7 mouse cellular contexts compared by ENCODE assay signal in the genomic region with DNA sequence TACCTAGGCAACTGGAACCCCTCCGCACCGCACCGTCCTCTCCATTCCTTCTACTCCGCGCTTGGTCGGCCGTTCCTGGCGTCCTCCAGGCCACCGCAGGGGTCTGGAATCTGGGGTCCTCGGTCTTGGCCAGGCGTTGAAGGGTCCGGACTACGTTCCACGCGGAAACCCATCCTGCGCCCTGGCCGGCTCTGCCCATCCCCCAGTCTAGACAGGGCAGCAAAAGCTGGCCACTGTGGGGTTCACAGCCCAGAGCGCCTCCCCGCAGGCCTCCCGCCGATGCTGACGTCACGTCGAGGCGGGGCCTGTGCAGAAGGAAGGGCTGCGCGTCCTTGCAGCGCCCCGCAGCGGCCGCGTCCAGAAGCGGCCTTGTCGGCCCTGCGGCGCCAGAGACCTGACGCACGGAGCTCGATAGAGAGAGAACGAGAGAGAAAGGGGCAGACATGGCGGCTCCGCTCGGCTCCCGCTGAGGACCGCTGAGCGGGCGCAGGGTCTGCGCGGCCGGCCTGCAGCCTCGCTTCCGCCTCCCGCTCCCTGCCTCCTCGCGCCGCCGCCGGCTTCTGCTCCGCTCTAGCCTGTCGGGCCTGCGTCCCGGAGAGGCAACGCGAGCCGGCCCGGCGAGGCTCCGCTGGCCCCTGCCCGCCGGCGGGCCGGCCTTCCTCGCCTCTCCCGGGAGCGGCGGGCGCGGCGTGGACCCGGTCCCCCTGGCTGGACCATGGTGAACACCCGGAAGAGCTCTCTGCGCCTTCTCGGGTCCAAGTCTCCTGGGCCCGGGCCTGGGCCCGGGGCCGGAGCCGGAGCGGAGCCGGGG. TPM values are rescaled to one million over a fixed set of nuclear protein-coding genes. Genes with fewer than 3 reads are reported as not detected.
DNase-seq lines count a peak whose midpoint lies in the region; ATAC-seq lines count a peak whose summit lies in the region.

A gene (plus strand): TSS at position 360 of the 811 bp plus-strand sequence.

- no peaks in the 10 kb centered on the region for H3K36me3 ChIP-seq in intestine, embryonic 16.5 days (ENCODE audit: control insufficient read depth, insufficient read depth, low read length)
- no peaks in the 10 kb centered on the region for H3K36me3 ChIP-seq in midbrain, embryonic 11.5 days (ENCODE audit: control insufficient read depth, insufficient read depth, low read length)

- peak within 1 kb of the TSS; percentile 63 for H3K4me2 ChIP-seq in intestine, embryonic 16.5 days (ENCODE audit: low read depth, low read length)
- H3K4me2 ChIP-seq in midbrain, embryonic 11.5 days, result peak within 1 kb of the TSS; percentile 71

- ATAC-seq in intestine, embryonic 16.5 days, result peak; percentile 98
- peak; percentile 99 for ATAC-seq in midbrain, embryonic 11.5 days (ENCODE audit: low FRiP score)

- WGBS in intestine, embryonic 16.5 days, result under 1% methylated on average over 83 of the region's 89 CpGs
- under 1% methylated on average over 84 of the region's 89 CpGs for WGBS in midbrain, embryonic 11.5 days

- intact Hi-C loops in left cerebral cortex, postnatal 36 days (cut with DNase I), result no loop called here

- peak within 1 kb of the TSS; percentile 98 for H3K4me3 ChIP-seq in intestine, embryonic 16.5 days (ENCODE audit: low read length)
- peak within 1 kb of the TSS; percentile 96 for H3K4me3 ChIP-seq in midbrain, embryonic 11.5 days (ENCODE audit: low read depth, low read length)

- peaks cover 10% of the 10 kb centered on the region for H3K4me1 ChIP-seq in intestine, embryonic 16.5 days (ENCODE audit: control insufficient read depth, insufficient read depth, low read length)
- peaks cover 7% of the 10 kb centered on the region for H3K4me1 ChIP-seq in midbrain, embryonic 11.5 days (ENCODE audit: control insufficient read depth, insufficient read depth, low read length)

- peak within 1 kb of the TSS; percentile 98 for H3K27ac ChIP-seq in intestine, embryonic 16.5 days (ENCODE audit: low read length)
- H3K27ac ChIP-seq in midbrain, embryonic 11.5 days (ENCODE audit: low read depth, low read length), result peak within 1 kb of the TSS; percentile 93

- H3K9me3 ChIP-seq in intestine, embryonic 16.5 days (ENCODE audit: control insufficient read depth, low read length), result no peaks in the 10 kb centered on the region
- H3K9me3 ChIP-seq in midbrain, embryonic 11.5 days (ENCODE audit: control insufficient read depth, low read length), result no peaks in the 10 kb centered on the region

- DNase-seq in adrenal gland, adult 2 months, result peak; percentile 99
- peak; percentile 96 for DNase-seq in embryo, embryonic 11.5 days (ENCODE audit: low read depth, low spot score)
- DNase-seq in gastrocnemius, postnatal 4 days (ENCODE audit: low spot score in 2 of 2), result peak; percentile 96 to 97
- peak; percentile 97 to 98 for DNase-seq in left cerebral cortex, postnatal 36 days (ENCODE audit: low spot score in 2 of 2)
- DNase-seq in midbrain, embryonic 11.5 days (ENCODE audit: low spot score, missing footprints), result peak; percentile 100
- peak; percentile 96 for DNase-seq in skeletal muscle tissue, adult 2 months (ENCODE audit: low read depth, low spot score)

- peak within 1 kb of the TSS; percentile 100 for H3K9ac ChIP-seq in intestine, embryonic 16.5 days (ENCODE audit: low read depth, low read length)
- H3K9ac ChIP-seq in midbrain, embryonic 11.5 days (ENCODE audit: low read length), result peak within 1 kb of the TSS; percentile 100

- no peaks in the 10 kb centered on the region for H3K27me3 ChIP-seq in intestine, embryonic 16.5 days (replicated peaks; ENCODE audit: control insufficient read depth, insufficient read depth, low read length)
- H3K27me3 ChIP-seq in midbrain, embryonic 11.5 days (ENCODE audit: control insufficient read depth, insufficient read depth, low read length), result no peaks in the 10 kb centered on the region

RNA-seq across cellular contexts. Expression of the gene that starts here (rescaled TPM):
- 10 to 100 TPM; 17.6 to 29.7 TPM for total RNA-seq in adrenal gland, adult 2 months (2021)
- polyA plus RNA-seq in adrenal gland, adult 2 months (2012; rRNA removed), result 23.0 and 25.5 TPM in 2 replicates
- total RNA-seq in gastrocnemius, postnatal 4 days (2021), result 10 to 100 TPM; 30.4 to 35.2 TPM
- polyA plus RNA-seq in intestine, embryonic 16.5 days (2015; fragmentation: Nextera tagmentation; extraction: Ambion mirVana), result 4.4 and 5.2 TPM in 2 replicates
- total RNA-seq in left cerebral cortex, postnatal 36 days (2021), result 10 to 100 TPM; 26.5 to 34.2 TPM
- 20.4 and 22.3 TPM in 2 replicates for polyA plus RNA-seq in midbrain, embryonic 11.5 days (2014; fragmentation: Nextera tagmentation; extraction: Ambion mirVana)

Comparison
In these comparisons a context has a peak if more than half of its experiments do, and no peak if none do; other contexts are left out.
1. Peak in every context shown above with its lines: DNase-seq, ATAC-seq, H3K4me3 ChIP-seq and H3K27ac ChIP-seq.